Mouse (Mus musculus) lung, adult 18-20 months (tissue): Measurements from ENCODE around the gene Vps72.
"Not testable (repeated sequence)": the region's sequence is repeated elsewhere in the genome, so short reads cannot be mapped to it uniquely, and the experiment has no call there.

ENCODE experiments used
- DNase-seq, 2 experiments: peaks; one replicate each; pipeline ENCODE4 v3.0.0; 2022; ENCODE audit warnings: mixed read lengths in 2 of 2

Vps72 gene

DNA sequence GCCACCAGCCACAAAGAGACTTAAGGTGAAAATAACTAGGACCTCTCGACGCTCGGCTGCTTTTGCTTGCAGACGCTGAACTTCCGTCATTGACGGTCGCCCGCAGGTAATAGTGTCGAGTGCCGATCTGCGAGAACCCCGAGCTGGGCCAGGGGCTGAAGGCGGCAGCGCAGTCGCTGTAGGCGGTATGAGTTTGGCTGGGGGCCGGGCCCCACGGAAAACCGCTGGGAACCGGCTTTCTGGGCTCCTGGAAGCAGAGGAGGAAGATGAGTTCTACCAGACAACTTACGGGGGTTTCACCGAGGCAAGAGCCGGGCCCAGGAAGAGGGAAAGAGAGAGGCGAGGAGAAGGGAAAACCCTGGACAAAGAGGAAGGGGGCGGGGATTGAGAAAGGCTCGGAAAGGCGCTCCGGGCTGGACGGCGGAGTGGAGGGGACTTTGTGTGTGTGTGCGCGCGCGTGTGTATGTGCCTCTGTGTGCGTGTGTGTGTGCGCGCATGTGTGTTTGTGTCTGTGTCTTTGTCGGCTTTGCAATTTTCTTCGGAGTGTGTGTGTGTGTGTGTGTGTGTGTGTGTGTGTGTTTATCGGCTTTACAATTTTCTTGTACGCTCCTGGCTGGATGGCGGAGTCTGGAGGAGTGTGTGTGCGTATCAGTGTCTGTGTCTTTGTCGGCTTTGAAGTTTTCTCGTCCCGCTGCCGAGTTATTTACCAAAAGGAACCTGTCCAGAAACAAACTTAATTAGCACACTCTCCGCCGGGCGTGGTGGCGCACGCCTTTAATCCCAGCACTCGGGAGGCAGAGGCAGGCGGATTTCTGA is at the start of gene Vps72:
Vps72 (plus strand) TSS at position 112 of the 816 bp plus-strand sequence.
- peak; percentile 91 to 93 for DNase-seq

DNA sequence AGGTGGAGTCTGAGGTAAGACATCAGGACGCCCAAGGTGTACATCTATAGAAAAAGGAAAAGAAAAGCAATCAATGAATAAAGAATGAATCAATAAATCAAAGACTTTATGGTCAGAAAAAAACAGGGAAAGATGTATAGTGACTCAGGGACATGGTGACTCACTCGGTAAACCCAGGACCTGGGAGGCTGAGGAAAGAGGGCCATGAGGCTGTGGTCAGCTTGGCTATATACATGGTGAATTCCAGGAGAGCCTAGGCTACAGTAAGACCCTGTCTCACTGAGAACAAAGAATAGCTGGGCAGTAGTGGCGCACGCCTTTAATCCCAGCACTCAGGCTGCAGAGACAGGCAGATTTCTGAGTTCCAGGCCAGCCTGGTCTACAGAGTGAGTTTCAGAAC is 47.1 kb upstream of the Vps72 start:
- no peak for DNase-seq

DNA sequence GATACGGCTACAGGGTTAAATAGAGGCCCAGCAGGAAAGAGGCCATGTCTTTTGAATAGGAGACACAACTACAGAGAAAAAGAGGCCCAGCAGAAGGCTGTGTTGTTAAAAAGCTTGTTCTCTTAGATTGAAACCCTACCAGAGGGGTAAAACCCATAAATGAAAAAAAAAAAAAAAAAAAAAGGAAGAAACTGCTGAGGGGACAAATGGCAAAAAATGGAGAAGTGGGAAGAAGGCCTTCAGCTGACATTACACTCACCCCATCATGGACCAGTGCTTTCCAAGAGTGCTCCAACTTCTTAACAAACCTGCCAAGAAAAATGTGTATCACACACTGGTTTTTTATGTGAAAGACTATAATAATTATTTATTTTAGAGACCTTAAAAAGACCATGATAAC is 45.3 kb upstream of the Vps72 start:
- no peak for DNase-seq

DNA sequence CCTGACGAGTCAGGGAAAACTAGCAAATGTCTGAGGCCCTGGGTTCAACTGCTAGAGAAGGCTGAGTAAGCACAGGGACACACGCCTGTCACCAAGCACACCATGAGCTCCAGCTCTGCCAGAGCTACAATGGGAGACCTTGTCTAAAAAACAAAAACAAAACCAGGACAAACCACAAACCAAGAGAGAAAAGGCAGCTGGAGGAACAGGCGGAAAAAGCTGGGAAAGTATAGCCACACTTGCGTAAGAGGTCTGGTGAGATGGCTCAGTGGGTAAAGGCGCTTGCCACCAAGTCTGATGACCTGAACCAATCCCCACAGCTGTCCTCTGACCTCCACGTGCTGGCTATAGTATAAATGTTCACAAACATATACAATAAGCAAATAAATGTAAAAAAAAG is 44.7 kb upstream of the Vps72 start:
- no peak for DNase-seq

DNA sequence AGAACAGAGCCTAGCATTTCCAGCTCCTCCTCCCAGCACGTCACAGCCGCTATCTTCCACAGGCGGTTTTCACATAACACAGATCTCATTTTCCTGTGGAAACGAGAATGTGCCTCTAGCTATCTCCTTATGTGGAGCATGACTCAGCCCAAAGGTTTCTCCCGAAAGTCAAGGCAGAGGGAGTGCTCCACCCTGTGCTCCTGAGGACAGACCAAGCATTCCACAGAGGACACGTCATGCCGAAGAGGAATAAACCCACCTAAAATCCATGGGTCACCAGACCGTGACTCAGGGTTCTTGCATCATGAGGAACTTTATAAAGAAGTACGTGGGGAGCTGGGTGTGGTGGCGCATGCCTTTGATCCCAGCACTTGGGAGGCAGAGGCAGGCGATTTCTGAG is 44.3 kb upstream of the Vps72 start:
- DNase-seq = peak; percentile 30 to 38

DNA sequence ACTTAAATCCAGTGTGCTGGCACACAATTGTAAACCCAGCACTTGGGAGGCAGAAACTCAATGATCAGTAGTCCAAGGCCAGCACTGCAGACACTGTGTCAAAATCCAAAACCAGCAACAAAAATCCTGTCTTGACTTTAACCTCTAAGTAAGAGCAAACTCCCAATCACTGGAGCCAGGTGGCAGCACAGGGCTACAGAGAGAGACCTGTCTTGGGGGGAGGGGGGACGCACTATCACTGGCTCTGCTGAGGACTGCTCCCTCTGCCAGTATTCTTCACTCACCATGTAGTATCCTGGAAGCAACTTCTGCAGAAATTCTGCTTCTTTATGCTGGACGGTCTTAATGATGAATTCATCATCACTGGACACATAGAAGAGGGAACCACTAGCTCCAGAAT is 39.2 kb upstream of the Vps72 start:
- DNase-seq = no peak

DNA sequence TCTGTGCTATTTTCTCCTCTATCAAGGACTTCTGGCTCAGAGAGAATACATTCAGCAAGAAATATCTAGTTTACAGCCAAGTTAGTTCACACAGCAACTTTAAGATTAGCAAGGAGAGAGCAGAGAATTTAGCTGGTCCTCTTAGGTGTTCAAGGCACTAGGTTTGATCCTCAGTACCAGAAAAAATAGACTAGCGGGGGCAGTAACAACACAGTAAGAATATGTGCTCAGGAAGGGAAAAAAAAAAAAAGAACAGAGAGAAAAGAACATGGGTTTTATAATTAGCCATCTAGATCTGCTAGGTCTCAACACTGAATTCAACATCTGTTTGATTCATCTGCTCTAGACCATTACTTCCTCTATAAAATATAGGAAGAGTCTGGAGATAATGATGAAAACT is 22.8 kb upstream of the Vps72 start:
- DNase-seq = no peak

DNA sequence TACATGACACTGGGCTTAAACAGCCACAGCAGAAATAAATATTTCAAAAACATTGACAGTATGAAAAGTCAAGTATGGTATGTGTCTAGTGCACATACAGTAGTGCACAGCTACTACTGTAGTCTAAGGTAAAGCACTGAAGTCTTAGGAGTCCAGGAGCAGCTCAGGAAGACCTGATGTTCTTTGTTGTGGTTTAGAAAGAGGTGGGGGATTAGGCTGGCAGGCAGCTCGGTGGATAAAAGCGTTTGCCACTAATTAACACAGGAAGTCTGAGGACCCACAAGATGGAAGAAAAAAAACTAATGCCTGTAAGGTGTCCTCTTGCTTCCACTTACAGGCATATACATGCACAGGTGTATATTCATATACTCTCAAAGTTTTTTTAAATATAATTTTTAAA is 10.0 kb upstream of the Vps72 start:
- no peak for DNase-seq

DNA sequence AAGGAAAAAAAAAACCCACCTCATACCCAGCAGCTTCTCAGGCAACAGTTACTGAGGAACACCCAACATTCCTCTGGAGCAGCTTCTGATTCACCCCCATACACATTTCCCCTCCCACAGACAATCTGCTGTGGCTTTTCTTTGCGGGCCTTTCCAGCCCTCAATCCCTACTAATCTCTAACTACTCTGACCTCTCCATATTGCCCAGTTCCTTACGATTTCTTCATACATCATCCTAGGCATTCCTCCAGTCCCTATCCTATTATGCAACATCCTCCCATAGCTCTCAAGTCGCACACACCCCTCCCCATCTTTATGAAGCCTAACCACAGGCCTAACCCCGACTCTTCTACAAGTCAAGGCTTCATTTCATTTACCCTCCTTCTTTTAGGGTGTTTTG is 5.7 kb upstream of the Vps72 start:
- DNase-seq = no peak

DNA sequence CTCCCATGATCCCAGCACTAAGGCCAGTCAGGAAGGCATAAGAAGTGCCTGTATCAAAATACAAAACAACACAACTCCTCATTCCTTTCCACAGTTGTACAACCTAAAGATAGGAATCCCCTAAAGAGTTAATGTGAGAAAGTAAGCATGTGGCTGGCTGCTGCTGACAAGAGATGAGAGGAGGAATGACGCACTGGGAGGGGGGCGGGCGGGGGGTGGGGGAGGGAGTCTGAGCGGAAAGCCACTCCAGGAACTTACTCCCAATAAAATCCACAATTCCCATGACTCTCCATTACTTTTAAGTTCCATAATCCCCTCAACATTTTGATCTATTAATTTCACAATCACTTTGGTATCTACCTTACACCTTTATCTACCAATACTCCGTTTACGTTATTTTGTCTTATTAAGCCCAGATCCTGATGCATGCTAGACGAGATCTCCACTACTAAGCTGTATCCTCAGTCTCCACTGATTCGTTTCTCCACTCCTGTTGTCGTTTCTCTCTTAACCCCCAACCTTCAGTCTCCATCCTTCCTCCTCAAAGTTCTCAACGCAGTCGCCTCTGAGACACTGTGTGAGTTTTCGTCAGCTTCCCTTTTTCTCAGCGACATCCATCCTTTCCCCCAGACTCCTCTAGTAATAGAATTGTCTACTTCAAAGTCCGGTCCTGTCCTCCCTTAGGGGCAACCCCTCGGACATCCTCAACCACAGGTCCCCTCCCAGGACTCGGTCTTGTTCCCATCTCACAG is 5.1 kb upstream of the Vps72 start:
- no peak for DNase-seq

DNA sequence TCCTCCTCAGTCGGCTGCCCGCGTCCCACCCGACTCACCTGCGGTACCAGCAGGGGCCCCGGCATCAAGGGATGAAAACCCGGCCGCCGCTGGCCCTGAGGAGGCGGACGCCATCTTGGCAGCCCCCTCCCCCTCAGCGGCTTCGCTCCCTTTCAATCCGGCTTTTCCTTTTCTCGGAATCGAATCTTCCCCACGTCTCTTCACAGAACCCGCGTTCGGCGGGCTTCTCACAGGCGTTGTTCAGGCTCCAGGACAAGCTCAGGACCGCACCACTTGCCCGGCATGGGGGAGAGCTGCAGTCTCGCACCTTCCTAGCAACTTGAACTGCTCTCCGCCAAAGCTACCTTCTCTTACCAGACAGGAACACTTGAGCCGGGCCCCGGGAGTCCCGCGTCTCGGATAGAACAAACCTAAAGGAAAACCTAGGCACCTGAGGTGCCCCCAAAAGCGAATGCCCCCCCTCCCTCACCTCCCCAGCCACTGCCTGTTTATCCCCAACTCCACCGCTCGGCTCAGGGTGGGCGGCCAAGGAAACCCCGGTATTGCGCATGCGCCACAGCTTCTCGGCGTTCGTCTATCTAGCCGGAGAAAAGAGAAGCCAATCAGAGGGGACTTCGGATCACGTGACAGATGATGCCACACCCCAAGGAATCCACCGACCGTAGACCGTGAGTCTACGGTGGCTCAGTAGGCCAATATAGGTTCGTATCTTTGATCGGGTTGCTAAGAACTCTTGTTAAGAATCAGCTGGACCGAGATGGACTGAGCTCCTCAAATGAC is 4.3 kb upstream of the Vps72 start, which contains the start of gene Pip5k1a:
Pip5k1a (minus strand) TSS at position 593 of the 780 bp plus-strand sequence.
- peak; percentile 96 to 98 for DNase-seq

DNA sequence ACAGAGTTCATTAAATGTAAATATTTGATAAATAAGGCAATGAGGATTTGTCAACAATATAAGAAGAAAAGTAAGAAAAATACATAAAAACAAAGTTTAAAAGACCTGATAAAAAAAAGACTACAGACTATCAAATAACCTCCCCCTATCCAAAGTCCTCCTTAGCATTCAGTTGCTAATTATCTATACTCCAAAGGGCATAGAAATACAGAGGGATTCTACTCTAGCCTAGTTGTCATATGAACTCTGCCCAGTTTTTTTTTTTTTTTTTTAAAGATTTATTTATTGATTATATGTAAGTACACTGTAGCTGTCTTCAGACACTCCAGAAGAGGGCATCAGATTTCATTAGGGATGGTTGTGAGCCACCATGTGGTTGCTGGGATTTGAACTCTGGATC is 3.5 kb upstream of the Vps72 start:
- not testable (repeated sequence) for DNase-seq

DNA sequence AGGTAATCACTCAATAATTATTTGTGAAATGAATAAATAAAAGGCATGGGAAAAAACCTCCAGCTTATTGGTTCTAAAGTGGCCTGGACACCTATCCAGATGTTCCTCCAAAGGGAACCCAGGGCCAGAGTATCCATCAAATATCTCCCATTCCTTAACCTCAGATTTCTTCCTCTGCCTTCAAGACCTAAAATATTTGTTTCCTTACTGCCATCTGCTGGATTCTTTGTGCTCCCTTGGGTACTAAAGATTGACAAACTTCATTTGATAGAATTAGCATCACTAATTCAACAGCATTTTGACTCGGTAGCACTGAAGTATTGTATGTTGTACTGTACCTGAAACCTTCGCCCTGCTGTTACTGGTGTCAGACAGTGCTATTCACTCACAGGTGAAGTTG is 2.9 kb upstream of the Vps72 start:
- no peak for DNase-seq

DNA sequence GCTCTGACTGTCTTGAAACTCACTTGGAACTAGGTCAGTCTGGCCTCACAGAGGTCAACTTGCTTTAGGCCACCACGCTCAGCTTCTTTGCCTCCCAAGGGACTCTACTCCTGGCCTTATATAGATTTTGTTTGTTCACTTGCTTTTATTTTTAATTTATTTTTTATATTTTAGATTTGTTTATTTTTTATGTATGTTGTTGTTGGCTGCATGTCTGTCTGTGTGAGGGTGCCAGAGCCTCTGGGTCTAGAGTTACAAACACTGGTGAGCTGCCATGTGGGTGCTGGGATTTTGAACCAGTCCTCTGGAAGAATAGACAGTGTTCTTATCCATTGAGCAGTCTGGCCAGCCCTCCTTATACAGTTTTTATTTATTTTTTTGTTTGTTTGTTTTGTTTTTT is 1.9 kb downstream of the Vps72 start:
- DNase-seq = no peak

DNA sequence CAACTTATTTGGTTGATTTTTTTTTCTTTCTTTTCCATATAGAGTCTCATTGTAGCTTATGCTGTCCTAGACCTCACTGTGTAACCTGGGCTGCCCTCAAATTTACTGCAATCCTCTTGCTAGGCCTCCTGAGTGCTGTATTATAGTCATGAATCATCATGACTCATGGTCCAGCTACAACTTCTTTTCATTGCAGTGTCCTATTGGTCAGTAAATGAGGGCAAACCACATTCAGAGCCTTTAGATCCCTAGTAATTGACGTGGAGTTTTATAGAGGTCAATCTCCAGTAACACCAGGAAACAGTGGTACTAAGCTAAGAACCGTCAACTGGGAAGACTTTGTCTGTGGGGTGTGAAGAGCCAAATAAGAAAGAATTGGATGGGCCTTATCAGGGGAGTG is 6.9 kb downstream of the Vps72 start:
- DNase-seq = no peak

DNA sequence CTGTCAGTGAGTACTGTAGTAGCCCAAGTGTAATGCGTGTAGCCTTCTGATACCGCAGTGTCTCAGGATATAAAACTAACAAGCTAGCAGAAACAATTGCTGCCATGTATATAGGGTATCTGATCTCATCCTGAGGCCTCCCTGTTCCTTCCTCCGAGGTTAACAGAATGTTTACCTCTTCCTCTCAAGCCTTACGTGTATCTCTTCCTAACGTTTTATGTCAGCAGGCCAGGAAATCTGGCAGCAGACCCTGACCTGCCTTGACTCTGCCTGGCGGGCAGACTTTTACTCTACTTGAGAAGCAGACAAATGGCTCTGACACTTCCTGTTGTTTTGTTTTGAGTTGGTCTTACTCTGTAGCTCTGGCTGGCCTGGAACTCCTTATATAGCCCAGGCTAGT is 10.8 kb downstream of the Vps72 start:
- no peak for DNase-seq

DNA sequence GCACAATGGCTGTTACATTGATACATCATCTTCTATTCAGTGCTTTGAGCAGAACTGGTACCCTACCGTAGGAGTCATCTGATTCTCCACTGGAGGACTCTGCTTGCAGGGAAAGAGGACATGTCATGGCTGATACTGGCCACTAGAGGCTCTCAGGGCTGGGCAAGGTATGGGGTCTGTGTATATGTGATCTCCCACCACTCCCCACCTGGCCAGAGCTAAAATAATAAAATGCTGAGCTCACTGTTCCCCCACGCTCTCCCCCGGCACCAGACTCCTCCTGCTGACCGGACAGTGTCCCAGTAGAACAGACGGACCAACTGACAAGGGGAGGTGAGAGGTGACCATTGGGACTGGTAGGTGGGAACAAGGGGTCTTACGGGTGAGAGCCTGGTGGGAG is 13.4 kb downstream of the Vps72 start, which contains the start of gene Tmod4:
Tmod4 (plus strand) TSS at position 231 of the 400 bp plus-strand sequence.
- DNase-seq = no peak

DNA sequence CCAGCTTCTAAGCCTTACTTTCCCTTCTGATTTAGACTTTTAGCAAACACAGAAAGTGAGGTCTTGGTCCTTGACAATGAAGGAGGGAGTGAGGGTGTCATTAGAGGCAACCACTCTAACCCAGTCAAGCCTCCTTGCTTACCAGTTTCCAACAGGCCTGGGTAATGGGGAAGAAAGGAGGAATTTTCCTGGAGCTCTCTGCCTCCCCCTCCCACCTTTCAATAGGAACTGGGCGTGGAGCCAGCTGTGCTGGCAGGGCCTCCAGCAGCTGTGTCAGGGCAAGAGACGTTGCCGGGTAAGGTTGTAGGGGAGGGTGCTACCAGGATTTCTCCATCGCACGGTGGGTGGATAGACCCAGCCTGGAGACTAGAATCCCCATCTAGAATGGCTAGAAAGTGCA is 14.2 kb downstream of the Vps72 start:
- peak; percentile 68 to 74 for DNase-seq

DNA sequence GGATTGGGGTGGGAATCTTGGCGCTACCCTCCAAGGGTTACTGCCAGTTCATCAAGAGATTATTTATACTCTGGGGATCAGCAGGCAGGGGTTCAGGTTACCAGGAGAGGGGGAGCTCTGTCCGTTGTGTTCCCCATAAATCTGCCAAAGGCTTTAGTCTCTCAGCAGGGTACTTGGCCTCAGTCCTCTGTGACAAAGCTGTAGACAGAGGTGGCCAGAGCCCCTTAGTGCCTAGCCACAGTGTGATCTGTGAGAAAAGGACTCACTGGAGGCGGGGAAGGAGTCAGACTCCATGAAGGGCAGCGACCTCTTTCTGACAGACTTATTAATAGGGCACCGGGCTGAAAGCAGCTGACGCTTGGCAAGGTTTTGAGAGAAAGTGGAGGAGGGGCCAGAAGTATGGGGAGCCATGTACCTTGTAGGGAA is 18.4 kb downstream of the Vps72 start:
- no peak for DNase-seq

DNA sequence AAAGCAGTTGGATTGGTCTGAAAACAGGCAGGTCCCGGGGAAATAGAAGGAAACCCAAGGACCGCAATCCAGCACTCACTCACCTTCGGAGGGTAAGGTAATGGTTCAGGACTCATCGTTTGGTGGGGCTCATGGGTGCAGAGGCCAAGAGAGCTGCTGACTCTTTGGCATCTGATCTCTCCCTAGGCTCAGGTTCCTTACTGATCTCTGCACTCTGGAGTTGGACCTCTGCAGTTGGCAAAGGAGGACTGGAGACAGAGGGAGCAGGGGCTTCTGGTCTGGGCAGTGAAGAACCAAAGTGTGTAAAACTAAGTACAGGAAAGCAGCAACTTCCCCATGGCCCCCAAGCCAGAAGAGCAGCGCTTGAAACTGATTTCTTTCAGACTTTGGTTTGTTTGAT is 19.3 kb downstream of the Vps72 start:
- no peak for DNase-seq

DNA sequence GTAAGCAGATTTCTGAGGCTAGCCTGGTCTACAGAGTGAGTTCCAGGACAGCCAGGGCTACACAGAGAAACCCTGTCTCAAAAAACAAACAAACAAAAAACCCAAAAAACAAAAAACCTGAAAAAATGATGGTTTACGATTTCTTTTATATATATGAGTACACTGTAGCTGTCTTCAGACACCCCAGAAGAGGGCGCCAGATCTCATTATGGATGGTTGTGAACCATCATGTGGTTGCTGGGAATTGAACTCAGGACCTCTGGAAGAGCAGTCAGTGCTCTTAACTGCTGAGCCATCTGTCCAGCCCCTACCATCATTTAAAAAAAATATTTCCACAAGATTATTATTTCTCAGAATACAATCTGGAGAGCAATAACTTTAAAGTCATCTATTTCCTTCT is 21.6 kb downstream of the Vps72 start:
- not testable (repeated sequence) for DNase-seq

DNA sequence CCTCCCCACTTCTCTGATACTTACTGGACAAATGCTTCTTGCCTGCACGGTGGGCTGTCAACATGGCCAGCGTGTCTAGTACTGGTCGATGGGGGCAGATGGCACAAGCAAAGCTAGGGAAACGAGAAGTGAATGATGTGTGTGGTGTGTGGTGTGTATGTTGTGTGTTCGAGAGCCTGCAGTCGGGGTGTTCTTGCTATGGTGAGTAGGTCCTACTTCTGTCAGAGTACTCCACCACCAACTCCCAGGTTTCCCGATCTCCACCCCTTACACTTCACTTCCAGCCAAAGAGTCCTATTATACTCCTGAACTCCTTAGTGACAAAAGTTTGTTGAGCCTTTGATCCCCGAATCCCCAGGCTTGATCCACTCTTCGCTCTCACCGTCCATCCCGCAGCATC is 22.4 kb downstream of the Vps72 start:
- no peak for DNase-seq

DNA sequence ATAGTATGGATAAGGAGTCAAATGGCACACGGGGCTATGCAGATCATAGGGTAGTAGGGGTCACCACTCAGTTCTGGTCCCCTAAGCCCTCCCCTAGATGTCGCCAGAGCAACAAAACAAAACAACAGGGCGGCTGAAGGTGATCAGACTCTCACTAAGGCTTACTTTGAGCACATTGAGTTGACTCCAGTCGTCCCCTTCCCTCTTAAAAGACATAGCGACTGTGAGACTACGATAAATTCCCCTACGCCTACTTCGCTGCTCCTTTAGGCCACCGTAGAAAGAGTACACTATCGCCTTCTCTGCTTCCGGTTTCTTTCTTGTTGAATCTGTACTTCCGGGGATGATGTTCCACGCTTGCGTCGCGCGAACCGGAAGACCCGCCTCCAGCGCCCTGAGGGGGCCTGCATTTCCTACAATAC is 22.9 kb downstream of the Vps72 start, which contains the start of the genes Scnm1 and Lysmd1:
Scnm1 (minus strand) TSS at position 332 of the 422 bp plus-strand sequence.
Lysmd1 (plus strand) TSS at position 409 of the 422 bp plus-strand sequence.
- peak; percentile 93 to 96 for DNase-seq
